Mouse (Mus musculus) megakaryocyte, embryonic 14.5 days (primary cell): Measurements from ENCODE around the gene Farp1.

Experiments
- FLI1 ChIP-seq: IDR thresholded peaks from 2 replicates; pipeline ENCODE4 v1.6.1; 2012; ENCODE audit warnings: low read length, inconsistent platforms, mixed read lengths
- GATA1 ChIP-seq: IDR thresholded peaks from 3 replicates; pipeline ENCODE4 v1.6.1; 2012; ENCODE audit warnings: mixed read lengths, low read length, inconsistent platforms, borderline replicate concordance

GRCm38 (mm10) chr14:121107707-121108285, 72.8 kb downstream of the Farp1 start:
- TF ChIP-seq GATA1 (no peak), FLI1 (no peak)
